Mouse (Mus musculus): ENCODE measurements around the gene Psmd8.

- no peak for TF ChIP-seq CTCF (IDR thresholded peaks at IDR 0.05; ENCODE audit: control insufficient read depth, insufficient read depth, insufficient read length)
- no peak for TF ChIP-seq FOSL1 (IDR thresholded peaks at IDR 0.05; ENCODE audit: insufficient read depth, low read length, poor library complexity, severe bottlenecking)
- TF ChIP-seq USF1 (IDR thresholded peaks at IDR 0.05; ENCODE audit: low read depth), result no peak
- TF ChIP-seq CEBPB (IDR thresholded peaks at IDR 0.05; ENCODE audit: low read depth), result no peak
- no peak for TF ChIP-seq MAX (IDR thresholded peaks at IDR 0.05)
- no peak for TF ChIP-seq MYOG (IDR thresholded peaks at IDR 0.05; ENCODE audit: control insufficient read depth, extremely low read depth, insufficient read length)
- TF ChIP-seq MYOD1 (IDR thresholded peaks at IDR 0.05; ENCODE audit: control insufficient read depth, insufficient read length, low read depth), result no peak
These were observed 17.6 kb downstream of the Psmd8 start for GRCm38 (mm10) chr7:29162750-29163525.

All from C2C12 (cell line).